Mouse (Mus musculus): ENCODE data around the gene Ctcfl. TPM values are rescaled to one million over a fixed set of nuclear protein-coding genes. Genes with fewer than 3 reads are reported as not detected.
"Not testable (repeated sequence)": the region's sequence is repeated elsewhere in the genome, so short reads cannot be mapped to it uniquely, and the experiment has no call there.

Gene Ctcfl
- polyA plus RNA-seq, 1 experiment from 2014 or later = 0.14 TPM

- ATAC-seq (ENCODE audit: low FRiP score) = no peak
- H3K4me2 ChIP-seq (replicated peaks) = no peak overlapping the region
- 65% methylated on average over 9 of the region's 9 CpGs for WGBS
- peaks cover 4% of the 10 kb centered on the region; the same call in 1 of the 2 replicates for H3K27me3 ChIP-seq
- H3K36me3 ChIP-seq = no peaks in the 10 kb centered on the region
- H3K4me3 ChIP-seq = no peak overlapping the region
- no peak overlapping the region for H3K9ac ChIP-seq
- peaks cover 16% of the 10 kb centered on the region for H3K4me1 ChIP-seq
- no peak overlapping the region for H3K27ac ChIP-seq
- H3K9me3 ChIP-seq (replicated peaks) = no peaks in the 10 kb centered on the region
Measured at GRCm38 (mm10) chr2:173134695-173135094, 15.4 kb upstream of the Ctcfl start.

- WGBS = 77% methylated on average over 8 of the region's 8 CpGs
- no peak for ATAC-seq (ENCODE audit: low FRiP score)
Measured at GRCm38 (mm10) chr2:173132794-173133300, 13.5 kb upstream of the Ctcfl start.

GRCm38 (mm10) chr2:173132262-173132661 is 12.9 kb upstream of the Ctcfl start:
- Histone ChIP-seq H3K4me2 (replicated peaks) (no peak overlapping the region), H3K27me3 (peaks cover 4% of the 10 kb centered on the region; the same call in 1 of the 2 replicates), H3K4me1 (0 out of 2 replicates have a peak, but pooled peaks cover 5% of the 10 kb centered on the region), H3K9ac (no peak overlapping the region), H3K36me3 (no peaks in the 10 kb centered on the region), H3K27ac (no peak overlapping the region), H3K9me3 (replicated peaks) (no peaks in the 10 kb centered on the region), H3K4me3 (no peak overlapping the region)
- 83% methylated on average over 13 of the region's 13 CpGs for WGBS
- ATAC-seq (ENCODE audit: low FRiP score) = no peak

More at GRCm38 (mm10) chr2:173132794-173133300, 13.5 kb upstream of the Ctcfl start:
- H3K4me1 ChIP-seq = 0 out of 2 replicates have a peak, but pooled peaks cover 5% of the 10 kb centered on the region
- H3K27ac ChIP-seq = no peak overlapping the region
- H3K9me3 ChIP-seq (replicated peaks) = no peaks in the 10 kb centered on the region
- no peak overlapping the region for H3K4me3 ChIP-seq
- H3K36me3 ChIP-seq = no peaks in the 10 kb centered on the region
- no peak overlapping the region for H3K9ac ChIP-seq
- no peak overlapping the region for H3K4me2 ChIP-seq (replicated peaks)
- H3K27me3 ChIP-seq = peaks cover 4% of the 10 kb centered on the region; the same call in 1 of the 2 replicates

GRCm38 (mm10) chr2:173129111-173129510 is 9.8 kb upstream of the Ctcfl start:
- no peak overlapping the region for H3K9ac ChIP-seq
- ATAC-seq (ENCODE audit: low FRiP score) = no peak
- H3K27ac ChIP-seq = no peak overlapping the region
- H3K4me2 ChIP-seq (replicated peaks) = no peak overlapping the region
- no peaks in the 10 kb centered on the region for H3K9me3 ChIP-seq (replicated peaks)
- H3K27me3 ChIP-seq = peaks cover 4% of the 10 kb centered on the region; the same call in 1 of the 2 replicates
- 0 out of 2 replicates have a peak, but pooled peaks cover 5% of the 10 kb centered on the region for H3K4me1 ChIP-seq
- no peak overlapping the region for H3K4me3 ChIP-seq
- H3K36me3 ChIP-seq = no peaks in the 10 kb centered on the region
- WGBS = 79% methylated on average over 2 of the region's 2 CpGs

GRCm38 (mm10) chr2:173126386-173126785 is 7.1 kb upstream of the Ctcfl start:
- 89% methylated on average over 4 of the region's 4 CpGs for WGBS
- no peak for ATAC-seq (ENCODE audit: low FRiP score)
- Histone ChIP-seq H3K4me2 (replicated peaks) (no peak overlapping the region), H3K4me3 (no peak overlapping the region), H3K9ac (no peak overlapping the region), H3K36me3 (no peaks in the 10 kb centered on the region), H3K27ac (no peak overlapping the region), H3K9me3 (replicated peaks) (no peaks in the 10 kb centered on the region), H3K4me1 (no peaks in the 10 kb centered on the region), H3K27me3 (peaks cover 4% of the 10 kb centered on the region; the same call in 1 of the 2 replicates)

- Histone ChIP-seq H3K9me3 (replicated peaks) (no peaks in the 10 kb centered on the region), H3K4me3 (no peak overlapping the region), H3K36me3 (no peaks in the 10 kb centered on the region), H3K4me1 (no peaks in the 10 kb centered on the region), H3K27ac (no peak overlapping the region), H3K9ac (no peak overlapping the region), H3K27me3 (no peaks in the 10 kb centered on the region), H3K4me2 (replicated peaks) (no peak overlapping the region)
- ATAC-seq (ENCODE audit: low FRiP score) = no peak
- WGBS = 94% methylated on average over 7 of the region's 7 CpGs
Measured at GRCm38 (mm10) chr2:173124022-173124735, 4.9 kb upstream of the Ctcfl start.

GRCm38 (mm10) chr2:173120117-173120516 is 792 bp upstream of the Ctcfl start:
- WGBS = 71% methylated on average over 4 of the region's 4 CpGs
- ATAC-seq (ENCODE audit: low FRiP score); H3K4me1 ChIP-seq; H3K27me3 ChIP-seq; H3K4me3 ChIP-seq; H3K9me3 ChIP-seq (replicated peaks); H3K27ac ChIP-seq; H3K9ac ChIP-seq; H3K4me2 ChIP-seq (replicated peaks); H3K36me3 ChIP-seq: not testable (repeated sequence)

- not testable (repeated sequence) for H3K27ac ChIP-seq; H3K36me3 ChIP-seq; H3K4me3 ChIP-seq; H3K9me3 ChIP-seq (replicated peaks); H3K4me2 ChIP-seq (replicated peaks); H3K4me1 ChIP-seq; ATAC-seq (ENCODE audit: low FRiP score); H3K27me3 ChIP-seq; H3K9ac ChIP-seq
- 70% methylated on average over 3 of the region's 3 CpGs for WGBS
Measured at GRCm38 (mm10) chr2:173113796-173114195, 5.5 kb downstream of the Ctcfl start.

- Histone ChIP-seq H3K9me3 (replicated peaks) (0 out of 2 replicates have a peak, but pooled peaks cover 4% of the 10 kb centered on the region), H3K9ac (no peak overlapping the region), H3K4me2 (replicated peaks) (no peak overlapping the region), H3K27ac (no peak overlapping the region), H3K4me3 (no peak overlapping the region), H3K4me1 (no peaks in the 10 kb centered on the region), H3K27me3 (peaks cover 7% of the 10 kb centered on the region; the same call in 1 of the 2 replicates), H3K36me3 (no peaks in the 10 kb centered on the region)
- WGBS = 92% methylated on average over 9 of the region's 9 CpGs
- ATAC-seq (ENCODE audit: low FRiP score) = no peak
Measured at GRCm38 (mm10) chr2:173110571-173110970, 8.8 kb downstream of the Ctcfl start.

GRCm38 (mm10) chr2:173109510-173109909 is 9.8 kb downstream of the Ctcfl start:
- no peak for ATAC-seq (ENCODE audit: low FRiP score)
- H3K27ac ChIP-seq = no peak overlapping the region
- no peak overlapping the region for H3K9ac ChIP-seq
- no peaks in the 10 kb centered on the region for H3K9me3 ChIP-seq (replicated peaks)
- H3K27me3 ChIP-seq = peaks cover 7% of the 10 kb centered on the region; the same call in 1 of the 2 replicates
- H3K36me3 ChIP-seq = no peaks in the 10 kb centered on the region
- no peak overlapping the region for H3K4me2 ChIP-seq (replicated peaks)
- 90% methylated on average over 7 of the region's 7 CpGs for whole genome bisulfite sequencing
- no peaks in the 10 kb centered on the region for H3K4me1 ChIP-seq
- no peak overlapping the region for H3K4me3 ChIP-seq

GRCm38 (mm10) chr2:173108509-173109190 is 10.7 kb downstream of the Ctcfl start:
- H3K9ac ChIP-seq = no peak overlapping the region
- no peaks in the 10 kb centered on the region for H3K9me3 ChIP-seq (replicated peaks)
- ATAC-seq (ENCODE audit: low FRiP score) = no peak
- H3K4me1 ChIP-seq = no peaks in the 10 kb centered on the region
- WGBS = 82% methylated on average over 6 of the region's 6 CpGs
- no peak overlapping the region for H3K4me3 ChIP-seq
- H3K4me2 ChIP-seq (replicated peaks) = no peak overlapping the region
- H3K36me3 ChIP-seq = no peaks in the 10 kb centered on the region
- H3K27me3 ChIP-seq = peaks cover 7% of the 10 kb centered on the region; the same call in 1 of the 2 replicates
- H3K27ac ChIP-seq = no peak overlapping the region
